Mouse (Mus musculus): ENCODE results near the gene Gm21149. TPM values are rescaled to one million over a fixed set of nuclear protein-coding genes. Genes with fewer than 3 reads are reported as not detected.
A peak's percentile ranks its signal among the peaks of the same experiment; 100 is the strongest.
"Not testable (repeated sequence)": the region's sequence is repeated elsewhere in the genome, so short reads cannot be mapped to it uniquely, and the experiment has no call there.

The Gm21149 gene
- polyA plus RNA-seq, 1 experiment from 2014 or later = not detected

- H3K36me3 ChIP-seq (ENCODE audit: control insufficient read depth, insufficient read depth, low read length) = no peaks in the 10 kb centered on the region
- no peaks in the 10 kb centered on the region for H3K27me3 ChIP-seq (ENCODE audit: control insufficient read depth, insufficient read depth, low read length)
- H3K4me3 ChIP-seq (ENCODE audit: low read depth, low read length) = no peak overlapping the region
- 76% methylated on average over 3 of the region's 3 CpGs for WGBS
- H3K4me2 ChIP-seq = no peak overlapping the region
- ATAC-seq (ENCODE audit: low FRiP score) (peak; percentile 72; the same call in 1 of the 2 replicates), DNase-seq (ENCODE audit: low spot score, missing footprints) (peak; percentile 83)
- H3K9ac ChIP-seq (ENCODE audit: low read length) = no peak overlapping the region
- no peaks in the 10 kb centered on the region for H3K4me1 ChIP-seq (ENCODE audit: control insufficient read depth, insufficient read depth, low read length)
- peaks cover 15% of the 10 kb centered on the region for H3K9me3 ChIP-seq (ENCODE audit: control insufficient read depth, low read length)
- H3K27ac ChIP-seq (ENCODE audit: low read depth, low read length) = no peak overlapping the region
Measured at GRCm38 (mm10) chr5:15507309-15507619, 30.9 kb upstream of the Gm21149 start.

- Histone ChIP-seq H3K9me3 (ENCODE audit: control insufficient read depth, low read length) (peaks cover 13% of the 10 kb centered on the region), H3K27ac (ENCODE audit: low read depth, low read length) (no peak overlapping the region), H3K4me1 (ENCODE audit: control insufficient read depth, insufficient read depth, low read length) (no peaks in the 10 kb centered on the region), H3K4me2 (no peak overlapping the region; the same call in 1 of the 2 replicates), H3K4me3 (ENCODE audit: low read depth, low read length) (no peak overlapping the region), H3K9ac (ENCODE audit: low read length) (no peak overlapping the region), H3K27me3 (ENCODE audit: control insufficient read depth, insufficient read depth, low read length) (no peaks in the 10 kb centered on the region), H3K36me3 (ENCODE audit: control insufficient read depth, insufficient read depth, low read length) (no peaks in the 10 kb centered on the region)
- 40% methylated on average over 16 of the region's 16 CpGs for WGBS
- DNase-seq (ENCODE audit: low spot score, missing footprints) (peak; percentile 89), ATAC-seq (ENCODE audit: low FRiP score) (peak; percentile 88)
Measured at GRCm38 (mm10) chr5:15506575-15507308, 30.4 kb upstream of the Gm21149 start.

GRCm38 (mm10) chr5:15498774-15499400, 22.6 kb upstream of the Gm21149 start:
- H3K9me3 ChIP-seq (ENCODE audit: control insufficient read depth, low read length); H3K4me2 ChIP-seq; H3K4me1 ChIP-seq (ENCODE audit: control insufficient read depth, insufficient read depth, low read length); H3K27ac ChIP-seq (ENCODE audit: low read depth, low read length); H3K9ac ChIP-seq (ENCODE audit: low read length); H3K27me3 ChIP-seq (ENCODE audit: control insufficient read depth, insufficient read depth, low read length); H3K36me3 ChIP-seq (ENCODE audit: control insufficient read depth, insufficient read depth, low read length); H3K4me3 ChIP-seq (ENCODE audit: low read depth, low read length): not testable (repeated sequence)
- peak; percentile 80 for ATAC-seq (ENCODE audit: low FRiP score)
- DNase-seq (ENCODE audit: low spot score, missing footprints) = peak; percentile 82
- 33% methylated on average over 5 of the region's 5 CpGs for WGBS

- 74% methylated on average over 3 of the region's 3 CpGs for WGBS
Measured at GRCm38 (mm10) chr5:15498350-15498749, 22.0 kb upstream of the Gm21149 start.

GRCm38 (mm10) chr5:15490934-15491333, 14.6 kb upstream of the Gm21149 start:
- WGBS = 62% methylated on average over 2 of the region's 2 CpGs
- H3K9me3 ChIP-seq (ENCODE audit: control insufficient read depth, low read length) = peaks cover 12% of the 10 kb centered on the region
- not testable (repeated sequence) for ATAC-seq (ENCODE audit: low FRiP score)

More at GRCm38 (mm10) chr5:15498350-15498749, 22.0 kb upstream of the Gm21149 start:
- not testable (repeated sequence) for H3K4me3 ChIP-seq (ENCODE audit: low read depth, low read length); ATAC-seq (ENCODE audit: low FRiP score); DNase-seq (ENCODE audit: low spot score, missing footprints); H3K36me3 ChIP-seq (ENCODE audit: control insufficient read depth, insufficient read depth, low read length); H3K27me3 ChIP-seq (ENCODE audit: control insufficient read depth, insufficient read depth, low read length); H3K4me1 ChIP-seq (ENCODE audit: control insufficient read depth, insufficient read depth, low read length); H3K9ac ChIP-seq (ENCODE audit: low read length); H3K27ac ChIP-seq (ENCODE audit: low read depth, low read length); H3K4me2 ChIP-seq
- peaks cover 11% of the 10 kb centered on the region; the same call in 1 of the 2 replicates for H3K9me3 ChIP-seq (ENCODE audit: control insufficient read depth, low read length)

GRCm38 (mm10) chr5:15488743-15489142, 12.4 kb upstream of the Gm21149 start:
- Histone ChIP-seq H3K36me3 (ENCODE audit: control insufficient read depth, insufficient read depth, low read length) (no peaks in the 10 kb centered on the region), H3K27me3 (ENCODE audit: control insufficient read depth, insufficient read depth, low read length) (no peaks in the 10 kb centered on the region), H3K9ac (ENCODE audit: low read length) (no peak overlapping the region), H3K4me1 (ENCODE audit: control insufficient read depth, insufficient read depth, low read length) (no peaks in the 10 kb centered on the region), H3K27ac (ENCODE audit: low read depth, low read length) (no peak overlapping the region), H3K9me3 (ENCODE audit: control insufficient read depth, low read length) (peaks cover 12% of the 10 kb centered on the region), H3K4me2 (no peak overlapping the region), H3K4me3 (ENCODE audit: low read depth, low read length) (no peak overlapping the region)
- DNase-seq (ENCODE audit: low spot score, missing footprints) (peak; percentile 80), ATAC-seq (ENCODE audit: low FRiP score) (peak; percentile 73)
- 81% methylated on average over 5 of the region's 5 CpGs for WGBS

More at GRCm38 (mm10) chr5:15490934-15491333, 14.6 kb upstream of the Gm21149 start:
- not testable (repeated sequence) for H3K4me1 ChIP-seq (ENCODE audit: control insufficient read depth, insufficient read depth, low read length); H3K4me3 ChIP-seq (ENCODE audit: low read depth, low read length); H3K27me3 ChIP-seq (ENCODE audit: control insufficient read depth, insufficient read depth, low read length); H3K9ac ChIP-seq (ENCODE audit: low read length); H3K27ac ChIP-seq (ENCODE audit: low read depth, low read length); H3K36me3 ChIP-seq (ENCODE audit: control insufficient read depth, insufficient read depth, low read length); H3K4me2 ChIP-seq
- DNase-seq (ENCODE audit: low spot score, missing footprints) = peak; percentile 82

- H3K27ac ChIP-seq (ENCODE audit: low read depth, low read length); H3K9ac ChIP-seq (ENCODE audit: low read length); ATAC-seq (ENCODE audit: low FRiP score); DNase-seq (ENCODE audit: low spot score, missing footprints); H3K36me3 ChIP-seq (ENCODE audit: control insufficient read depth, insufficient read depth, low read length); H3K4me2 ChIP-seq; H3K4me3 ChIP-seq (ENCODE audit: low read depth, low read length); H3K27me3 ChIP-seq (ENCODE audit: control insufficient read depth, insufficient read depth, low read length); H3K4me1 ChIP-seq (ENCODE audit: control insufficient read depth, insufficient read depth, low read length): not testable (repeated sequence)
- WGBS = 22% methylated on average over 2 of the region's 2 CpGs
- H3K9me3 ChIP-seq (ENCODE audit: control insufficient read depth, low read length) = peaks cover 14% of the 10 kb centered on the region; the same call in 1 of the 2 replicates
Measured at GRCm38 (mm10) chr5:15484616-15485015, 8.3 kb upstream of the Gm21149 start.

- WGBS = 57% methylated on average over 4 of the region's 4 CpGs
- 0 out of 2 replicates have a peak, but pooled peaks have one; percentile 52 for ATAC-seq (ENCODE audit: low FRiP score)
- H3K27me3 ChIP-seq (ENCODE audit: control insufficient read depth, insufficient read depth, low read length); H3K9ac ChIP-seq (ENCODE audit: low read length); H3K4me1 ChIP-seq (ENCODE audit: control insufficient read depth, insufficient read depth, low read length); DNase-seq (ENCODE audit: low spot score, missing footprints); H3K27ac ChIP-seq (ENCODE audit: low read depth, low read length); H3K4me3 ChIP-seq (ENCODE audit: low read depth, low read length); H3K4me2 ChIP-seq; H3K36me3 ChIP-seq (ENCODE audit: control insufficient read depth, insufficient read depth, low read length): not testable (repeated sequence)
- peaks cover 10% of the 10 kb centered on the region; the same call in 1 of the 2 replicates for H3K9me3 ChIP-seq (ENCODE audit: control insufficient read depth, low read length)
Measured at GRCm38 (mm10) chr5:15483576-15483975, 7.3 kb upstream of the Gm21149 start.

GRCm38 (mm10) chr5:15482815-15483214, 6.5 kb upstream of the Gm21149 start:
- H3K27ac ChIP-seq (ENCODE audit: low read depth, low read length); DNase-seq (ENCODE audit: low spot score, missing footprints); H3K9ac ChIP-seq (ENCODE audit: low read length); H3K36me3 ChIP-seq (ENCODE audit: control insufficient read depth, insufficient read depth, low read length); ATAC-seq (ENCODE audit: low FRiP score); H3K4me1 ChIP-seq (ENCODE audit: control insufficient read depth, insufficient read depth, low read length); H3K4me3 ChIP-seq (ENCODE audit: low read depth, low read length); H3K27me3 ChIP-seq (ENCODE audit: control insufficient read depth, insufficient read depth, low read length); H3K4me2 ChIP-seq: not testable (repeated sequence)
- peaks cover 11% of the 10 kb centered on the region; the same call in 1 of the 2 replicates for H3K9me3 ChIP-seq (ENCODE audit: control insufficient read depth, low read length)
- 69% methylated on average over 2 of the region's 2 CpGs for WGBS

All from midbrain, embryonic 11.5 days (tissue).